Mouse (Mus musculus): ENCODE measurements around the gene Vmn2r52. TPM values are rescaled to one million over a fixed set of nuclear protein-coding genes. Genes with fewer than 3 reads are reported as not detected.

Vmn2r52 gene
- polyA plus RNA-seq (2015; fragmentation: Nextera tagmentation; extraction: Ambion mirVana): not detected in 2 replicates

DNA sequence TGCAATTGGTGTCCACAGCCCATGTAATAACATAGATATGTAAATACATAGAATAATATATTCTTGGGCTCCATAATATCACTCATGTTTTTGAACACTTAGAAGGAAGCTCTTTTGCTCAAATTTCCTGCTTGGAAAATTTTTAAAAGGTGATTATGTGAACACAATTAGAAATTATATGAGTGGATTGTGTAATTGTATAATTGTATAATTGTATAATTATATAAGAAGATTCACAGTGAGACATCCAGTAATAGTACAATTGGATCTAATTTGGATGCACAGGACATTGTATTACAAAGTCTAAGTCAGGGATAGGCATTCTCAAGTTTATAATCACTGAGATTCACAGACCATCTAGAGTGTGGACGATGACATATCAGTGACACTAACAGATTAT is at the start of gene Vmn2r52:
Vmn2r52 (minus strand) TSS at position 101 of the 400 bp plus-strand sequence.

DNA sequence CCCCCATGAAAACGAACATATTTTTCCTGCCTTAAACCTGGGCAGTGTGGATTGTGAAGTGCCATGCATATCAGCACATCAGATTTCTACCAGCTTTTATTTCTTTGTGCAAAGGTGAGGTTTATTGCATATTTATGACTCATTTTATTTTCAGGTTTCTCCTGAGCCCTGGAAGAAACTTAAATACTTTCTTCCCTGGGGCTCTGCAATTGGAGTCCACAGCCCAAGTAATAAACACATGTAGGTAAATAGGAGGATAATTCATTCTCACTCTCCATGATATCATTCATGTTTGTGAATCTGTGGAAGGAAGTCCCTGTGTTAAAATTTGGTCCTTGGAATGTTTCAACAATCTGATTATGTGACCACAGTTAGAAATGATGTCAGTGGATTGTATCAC is 70.7 kb downstream of the Vmn2r52 start, which contains the start of gene Vmn2r51:
Vmn2r51 (minus strand) TSS at position 101 of the 400 bp plus-strand sequence.

Other genes starting within 250 kb of the Vmn2r52 start
- gene Vmn2r48, start 223.0 kb downstream of the Vmn2r52 start, polyA plus RNA-seq (2015; fragmentation: Nextera tagmentation; extraction: Ambion mirVana): not detected in 2 replicates
- not detected in 2 replicates for gene Vmn2r49, start 184.3 kb downstream of the Vmn2r52 start, polyA plus RNA-seq (2015; fragmentation: Nextera tagmentation; extraction: Ambion mirVana)
- not detected in 2 replicates for gene Vmn2r50, start 123.3 kb downstream of the Vmn2r52 start, polyA plus RNA-seq (2015; fragmentation: Nextera tagmentation; extraction: Ambion mirVana)
- not detected in 2 replicates for gene Vmn2r51, start 70.8 kb downstream of the Vmn2r52 start, polyA plus RNA-seq (2015; fragmentation: Nextera tagmentation; extraction: Ambion mirVana)
- not detected in 2 replicates for gene Vmn1r66, start 101.4 kb upstream of the Vmn2r52 start, polyA plus RNA-seq (2015; fragmentation: Nextera tagmentation; extraction: Ambion mirVana)